Mouse (Mus musculus): ENCODE measurements around the gene Atf6. TPM values are rescaled to one million over a fixed set of nuclear protein-coding genes. Genes with fewer than 3 reads are reported as not detected.

Atf6 gene
- total RNA-seq (2021) = 10 to 100 TPM; 17.0 to 17.7 TPM
- long read RNA-seq, experiment 1, full-length matches to known transcripts = 2 of 12 reads
- long read RNA-seq, experiment 1, partial matches to known transcripts = 1 of 12 reads
- long read RNA-seq, experiment 1, other reads (novel, unspliced or antisense) = 9 of 12 reads
- long read RNA-seq, experiment 2, full-length matches to known transcripts = 6 of 11 reads
- long read RNA-seq, experiment 2, partial matches to known transcripts = 0 of 11 reads
- long read RNA-seq, experiment 2, other reads (novel, unspliced or antisense) = 5 of 11 reads

- peak; percentile 97 for DNase-seq (ENCODE audit: low spot score)
These were observed at the start of gene Atf6 for GRCm38 (mm10) chr1:170867691-170868105. TSS of gene Atf6 (minus strand) at chr1:170867771.

- no peak for DNase-seq (ENCODE audit: low spot score)
These were observed 48.1 kb upstream of the Atf6 start for GRCm38 (mm10) chr1:170915657-170916056.

- DNase-seq (ENCODE audit: low spot score) = no peak
These were observed 45.5 kb upstream of the Atf6 start, which contains the start of gene Fcrlb for GRCm38 (mm10) chr1:170912891-170913615. TSS of gene Fcrlb (minus strand) at chr1:170912941.

- DNase-seq (ENCODE audit: low spot score) = no peak
These were observed 44.5 kb upstream of the Atf6 start for GRCm38 (mm10) chr1:170911907-170912660.

GRCm38 (mm10) chr1:170908341-170908740, 40.8 kb upstream of the Atf6 start:
- DNase-seq (ENCODE audit: low spot score) = no peak

GRCm38 (mm10) chr1:170907456-170908191, 40.1 kb upstream of the Atf6 start:
- DNase-seq (ENCODE audit: low spot score) = no peak

- no peak for DNase-seq (ENCODE audit: low spot score)
These were observed 39.5 kb upstream of the Atf6 start for GRCm38 (mm10) chr1:170907111-170907455.

GRCm38 (mm10) chr1:170903485-170903884, 35.9 kb upstream of the Atf6 start:
- no peak for DNase-seq (ENCODE audit: low spot score)

GRCm38 (mm10) chr1:170901536-170902238, 34.1 kb upstream of the Atf6 start:
- peak; percentile 82 for DNase-seq (ENCODE audit: low spot score)

GRCm38 (mm10) chr1:170900799-170901467, 33.4 kb upstream of the Atf6 start:
- DNase-seq (ENCODE audit: low spot score) = peak; percentile 52

GRCm38 (mm10) chr1:170898413-170899075, 31.0 kb upstream of the Atf6 start:
- no peak for DNase-seq (ENCODE audit: low spot score)

- DNase-seq (ENCODE audit: low spot score) = no peak
These were observed 29.2 kb upstream of the Atf6 start for GRCm38 (mm10) chr1:170896651-170897281.

GRCm38 (mm10) chr1:170894603-170895602, 27.3 kb upstream of the Atf6 start:
- DNase-seq (ENCODE audit: low spot score) = peak; percentile 24

GRCm38 (mm10) chr1:170892279-170892678, 24.7 kb upstream of the Atf6 start:
- no peak for DNase-seq (ENCODE audit: low spot score)

GRCm38 (mm10) chr1:170891646-170892045, 24.1 kb upstream of the Atf6 start:
- no peak for DNase-seq (ENCODE audit: low spot score)

GRCm38 (mm10) chr1:170889310-170889709, 21.7 kb upstream of the Atf6 start:
- no peak for DNase-seq (ENCODE audit: low spot score)

- DNase-seq (ENCODE audit: low spot score) = no peak
These were observed 18.5 kb upstream of the Atf6 start for GRCm38 (mm10) chr1:170886044-170886458.

GRCm38 (mm10) chr1:170884978-170885561, 17.5 kb upstream of the Atf6 start, which contains the start of the genes Gm26620 and Dusp12:
TSS of gene Gm26620 (plus strand) at chr1:170885065.
TSS of gene Dusp12 (minus strand) at chr1:170885540.
- DNase-seq (ENCODE audit: low spot score) = peak; percentile 78
